Mouse (Mus musculus): Measurements from ENCODE around the gene Tarbp2. TPM values are rescaled to one million over a fixed set of nuclear protein-coding genes. Genes with fewer than 3 reads are reported as not detected.

The Tarbp2 gene
- polyA plus RNA-seq, 1 experiment from 2014 or later, result 104 TPM

DNA sequence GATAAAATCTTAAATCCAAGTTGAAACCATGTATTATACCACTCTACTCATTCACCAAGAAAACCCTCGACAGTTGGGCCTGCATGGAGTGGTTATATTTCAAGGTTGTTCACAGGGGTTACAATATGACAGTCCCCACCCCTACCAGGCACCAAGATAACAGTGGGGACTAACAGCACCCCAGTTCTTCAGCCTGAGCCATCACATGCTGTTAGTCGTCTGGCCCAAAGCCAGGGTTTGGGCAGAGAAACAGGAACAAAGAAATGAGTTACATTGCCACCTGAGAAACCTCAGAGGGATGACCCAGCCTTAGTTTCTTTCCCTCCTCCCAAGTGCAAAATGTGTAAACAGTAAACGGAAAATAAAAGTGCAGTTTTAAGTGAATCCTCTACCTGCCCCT, 18.6 kb upstream of the Tarbp2 start:
- Histone ChIP-seq H3K4me1 (replicated peaks) (no peaks in the 10 kb centered on the region), H3K27ac (replicated peaks) (no peak overlapping the region), H3K27me3 (no peaks in the 10 kb centered on the region), H3K36me3 (peaks cover 84% of the 10 kb centered on the region), H3K4me3 (no peak overlapping the region), H3K9me3 (no peaks in the 10 kb centered on the region), H3K4me2 (no peak overlapping the region), H3K9ac (no peak overlapping the region)
- no peak for ATAC-seq (ENCODE audit: low FRiP score, low read depth)
- WGBS, result 79% methylated on average over 3 of the region's 3 CpGs

DNA sequence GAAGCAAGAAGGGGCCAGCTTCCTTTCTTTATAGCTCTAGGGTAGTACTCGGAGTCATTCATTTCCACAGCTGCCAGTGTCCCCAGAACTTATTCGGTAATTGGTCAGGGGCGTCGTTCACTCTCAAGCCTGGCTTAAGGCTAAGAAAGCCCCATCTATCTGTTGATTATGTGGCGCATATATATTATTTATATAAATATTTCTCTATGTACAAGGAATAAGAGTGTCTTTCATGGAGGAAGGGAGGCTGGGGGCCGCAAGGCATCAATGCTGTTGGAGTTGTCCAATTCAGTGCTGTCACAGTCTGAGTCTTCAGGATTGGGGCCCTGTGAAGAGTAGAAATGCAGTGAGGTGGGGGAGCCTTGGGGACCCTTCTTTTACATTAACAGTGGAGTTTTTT, 18.1 kb upstream of the Tarbp2 start:
- Histone ChIP-seq H3K4me3 (no peak overlapping the region), H3K27ac (replicated peaks) (no peak overlapping the region), H3K4me2 (no peak overlapping the region), H3K9ac (no peak overlapping the region), H3K36me3 (peaks cover 85% of the 10 kb centered on the region), H3K27me3 (no peaks in the 10 kb centered on the region), H3K9me3 (no peaks in the 10 kb centered on the region), H3K4me1 (replicated peaks) (no peaks in the 10 kb centered on the region)
- WGBS, result 88% methylated on average over 6 of the region's 6 CpGs
- no peak for ATAC-seq (ENCODE audit: low FRiP score, low read depth)

DNA sequence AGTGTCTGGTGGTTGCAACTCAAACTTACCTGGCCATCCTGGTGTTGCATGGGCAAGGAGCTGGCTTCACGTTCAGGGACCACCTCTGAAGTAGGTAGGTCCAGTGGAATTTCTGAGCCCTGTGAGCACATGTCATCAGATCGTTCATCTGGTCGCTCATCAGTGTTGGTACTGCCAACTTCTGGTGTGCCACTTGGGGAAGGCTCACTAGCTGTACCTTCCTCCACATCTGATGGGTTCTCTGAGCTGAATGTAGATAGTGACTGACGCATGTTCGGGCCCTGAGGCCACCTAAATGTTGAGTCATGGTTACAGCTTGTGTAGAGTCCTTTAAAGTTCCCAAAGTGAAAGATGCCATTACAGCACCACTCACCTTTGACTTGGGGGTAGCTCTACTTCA, 17.5 kb upstream of the Tarbp2 start:
- Histone ChIP-seq H3K9ac (no peak overlapping the region), H3K4me1 (replicated peaks) (no peaks in the 10 kb centered on the region), H3K4me3 (no peak overlapping the region), H3K27me3 (no peaks in the 10 kb centered on the region), H3K27ac (replicated peaks) (no peak overlapping the region), H3K4me2 (no peak overlapping the region), H3K36me3 (peaks cover 86% of the 10 kb centered on the region), H3K9me3 (no peaks in the 10 kb centered on the region)
- 87% methylated on average over 5 of the region's 5 CpGs for WGBS
- no peak for ATAC-seq (ENCODE audit: low FRiP score, low read depth)

DNA sequence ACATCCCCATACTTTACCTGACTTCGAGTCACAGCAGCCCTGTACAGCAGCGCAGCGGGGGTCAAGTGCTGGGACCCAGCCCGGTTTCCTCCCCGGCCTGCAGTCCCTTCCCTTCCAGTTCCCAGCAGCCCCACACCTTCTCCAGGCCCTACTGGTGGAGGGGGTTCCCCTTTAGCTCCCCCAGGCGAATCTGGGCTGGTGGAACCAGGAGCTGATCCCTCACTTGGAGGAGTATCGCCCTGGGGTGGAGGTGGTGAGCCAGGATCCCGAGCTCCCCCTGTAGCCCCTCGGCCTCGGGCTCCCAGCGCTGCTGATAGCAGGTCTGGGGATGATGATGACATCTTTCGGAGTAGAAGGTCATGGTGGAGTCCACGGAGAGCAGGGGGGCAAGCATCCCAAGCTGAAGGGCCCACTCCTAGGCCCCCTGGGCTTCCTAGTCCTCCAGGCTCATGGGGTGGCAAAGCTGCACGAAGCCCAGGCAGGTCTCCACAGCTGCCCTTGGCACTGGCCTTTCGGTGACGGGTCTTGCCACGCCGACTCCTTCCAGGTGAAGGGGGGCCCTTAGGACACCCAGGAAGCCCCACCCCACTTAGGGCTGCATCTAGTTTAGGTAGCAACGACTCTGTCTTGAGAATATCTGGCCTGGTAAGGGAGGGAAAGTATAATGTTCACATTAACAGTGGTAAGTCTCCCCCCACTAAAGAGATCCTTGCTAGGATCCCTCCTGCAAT, 16.7 kb upstream of the Tarbp2 start:
- no peak overlapping the region for H3K4me2 ChIP-seq
- H3K36me3 ChIP-seq, result peaks cover 89% of the 10 kb centered on the region
- no peak overlapping the region for H3K27ac ChIP-seq (replicated peaks)
- H3K27me3 ChIP-seq, result no peaks in the 10 kb centered on the region
- no peak overlapping the region for H3K9ac ChIP-seq
- H3K4me3 ChIP-seq, result no peak overlapping the region
- ATAC-seq (ENCODE audit: low FRiP score, low read depth), result no peak
- 89% methylated on average over 19 of the region's 19 CpGs for WGBS
- no peaks in the 10 kb centered on the region for H3K4me1 ChIP-seq (replicated peaks)
- no peaks in the 10 kb centered on the region for H3K9me3 ChIP-seq

DNA sequence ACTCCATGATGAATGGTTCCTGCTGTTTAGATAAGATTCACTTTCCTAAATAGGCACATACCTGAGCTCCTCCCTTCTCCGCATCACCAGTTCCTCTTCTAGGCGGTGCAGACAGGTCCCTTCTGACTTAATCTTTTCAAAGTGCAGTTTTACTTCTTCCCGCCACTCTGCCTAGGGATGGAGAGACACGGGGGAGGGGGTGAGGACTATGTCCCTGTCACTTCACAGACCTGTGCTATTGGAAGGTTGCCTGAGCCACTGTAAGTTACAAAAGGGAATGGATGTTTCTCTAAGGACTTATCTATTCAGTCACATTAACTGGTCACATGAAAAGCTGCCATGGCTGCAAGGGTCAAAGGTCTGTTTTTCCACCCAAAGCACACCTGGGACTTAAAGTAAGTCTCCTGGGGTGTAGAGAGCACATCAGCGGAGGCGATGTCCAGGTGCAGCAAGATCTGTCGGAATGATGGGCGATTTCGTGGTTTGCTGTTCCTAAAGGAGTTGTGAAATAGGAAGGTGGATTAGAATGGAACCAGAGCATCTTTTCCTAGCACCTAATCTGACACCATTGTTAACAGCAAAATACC, 15.6 kb upstream of the Tarbp2 start:
- H3K36me3 ChIP-seq, result peaks cover 80% of the 10 kb centered on the region
- ATAC-seq (ENCODE audit: low FRiP score, low read depth), result no peak
- H3K4me1 ChIP-seq (replicated peaks), result no peaks in the 10 kb centered on the region
- H3K27me3 ChIP-seq, result no peaks in the 10 kb centered on the region
- H3K9ac ChIP-seq, result no peak overlapping the region
- no peak overlapping the region for H3K27ac ChIP-seq (replicated peaks)
- H3K4me2 ChIP-seq, result no peak overlapping the region
- 82% methylated on average over 9 of the region's 9 CpGs for WGBS
- H3K9me3 ChIP-seq, result no peaks in the 10 kb centered on the region
- H3K4me3 ChIP-seq, result no peak overlapping the region

DNA sequence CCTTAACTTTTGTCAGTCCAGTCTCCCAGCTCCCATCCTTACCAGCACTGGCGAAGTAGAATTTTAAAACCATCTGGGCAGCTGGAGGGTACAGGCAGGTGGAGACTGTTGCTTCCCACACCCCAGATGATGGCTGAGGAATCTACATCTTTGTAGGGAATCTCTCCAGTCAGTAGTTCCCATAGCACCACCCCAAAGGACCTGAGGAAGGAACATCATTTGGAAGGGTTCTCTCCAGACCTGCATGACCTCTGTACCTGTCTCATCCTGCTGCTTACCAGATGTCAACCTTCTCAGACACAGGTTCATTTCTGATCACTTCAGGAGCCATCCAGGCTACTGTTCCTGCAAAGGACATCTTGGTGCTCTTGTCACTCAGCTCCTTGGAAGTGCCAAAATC, 14.5 kb upstream of the Tarbp2 start, which contains the start of gene Gm10337:
TSS of gene Gm10337 (plus strand) at position 276 of the 400 bp plus-strand sequence.
- Histone ChIP-seq H3K9ac (no peak within 1 kb of the TSS), H3K4me3 (no peak within 1 kb of the TSS), H3K9me3 (no peaks in the 10 kb centered on the region), H3K36me3 (peaks cover 75% of the 10 kb centered on the region), H3K27ac (replicated peaks) (no peak within 1 kb of the TSS), H3K27me3 (no peaks in the 10 kb centered on the region), H3K4me1 (replicated peaks) (peaks cover 3% of the 10 kb centered on the region; the same call in 1 of the 2 replicates), H3K4me2 (no peak within 1 kb of the TSS)
- 88% methylated on average over 1 of the region's 1 CpGs for WGBS
- ATAC-seq (ENCODE audit: low FRiP score, low read depth), result no peak

DNA sequence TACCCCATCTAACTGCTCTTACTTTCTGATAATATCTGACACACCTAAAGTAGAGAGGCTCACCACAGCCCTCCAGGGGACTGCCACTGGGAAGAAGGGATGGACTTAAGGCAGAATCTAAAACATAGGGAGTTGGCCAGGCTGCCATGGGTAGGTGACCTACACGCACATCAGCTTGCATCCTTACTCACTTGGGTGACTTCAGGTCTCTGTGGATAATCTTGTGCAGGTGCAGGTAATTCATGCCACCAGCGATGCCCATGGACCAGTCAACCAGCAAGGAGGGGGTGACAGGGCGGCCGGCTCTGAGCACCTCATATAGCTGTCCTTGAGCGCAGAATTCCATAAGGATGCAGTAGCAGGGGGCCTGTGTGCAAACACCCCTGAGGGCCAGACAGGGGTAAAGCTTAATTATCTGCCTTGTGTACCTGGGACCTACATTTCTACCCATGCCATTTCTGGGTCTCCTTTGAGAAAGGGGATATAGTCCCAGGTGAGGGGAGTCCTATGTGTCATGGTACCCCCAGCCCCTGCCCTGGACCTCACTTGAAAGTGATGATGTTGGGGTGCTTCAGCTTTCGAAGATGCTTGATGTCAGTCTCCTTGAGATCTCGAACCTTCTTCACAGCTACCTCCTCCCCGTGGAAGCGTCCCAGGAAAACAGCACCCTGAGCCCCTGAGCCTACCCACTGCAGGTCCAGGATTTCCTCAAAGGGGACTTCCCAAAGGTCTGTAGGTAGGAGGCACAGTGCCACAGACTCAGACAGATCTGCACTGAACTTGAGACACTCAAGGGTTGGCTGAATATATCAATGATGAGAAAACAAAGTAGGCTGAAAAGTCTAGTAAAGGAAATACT, 13.8 kb upstream of the Tarbp2 start:
- 90% methylated on average over 9 of the region's 9 CpGs for WGBS
- H3K36me3 ChIP-seq, result peaks cover 72% of the 10 kb centered on the region
- no peaks in the 10 kb centered on the region for H3K27me3 ChIP-seq
- H3K9me3 ChIP-seq, result no peaks in the 10 kb centered on the region
- H3K4me3 ChIP-seq, result no peak overlapping the region
- no peak overlapping the region for H3K9ac ChIP-seq
- peaks cover 10% of the 10 kb centered on the region for H3K4me1 ChIP-seq (replicated peaks)
- H3K27ac ChIP-seq (replicated peaks), result no peak overlapping the region
- ATAC-seq (ENCODE audit: low FRiP score, low read depth), result no peak
- no peak overlapping the region for H3K4me2 ChIP-seq

DNA sequence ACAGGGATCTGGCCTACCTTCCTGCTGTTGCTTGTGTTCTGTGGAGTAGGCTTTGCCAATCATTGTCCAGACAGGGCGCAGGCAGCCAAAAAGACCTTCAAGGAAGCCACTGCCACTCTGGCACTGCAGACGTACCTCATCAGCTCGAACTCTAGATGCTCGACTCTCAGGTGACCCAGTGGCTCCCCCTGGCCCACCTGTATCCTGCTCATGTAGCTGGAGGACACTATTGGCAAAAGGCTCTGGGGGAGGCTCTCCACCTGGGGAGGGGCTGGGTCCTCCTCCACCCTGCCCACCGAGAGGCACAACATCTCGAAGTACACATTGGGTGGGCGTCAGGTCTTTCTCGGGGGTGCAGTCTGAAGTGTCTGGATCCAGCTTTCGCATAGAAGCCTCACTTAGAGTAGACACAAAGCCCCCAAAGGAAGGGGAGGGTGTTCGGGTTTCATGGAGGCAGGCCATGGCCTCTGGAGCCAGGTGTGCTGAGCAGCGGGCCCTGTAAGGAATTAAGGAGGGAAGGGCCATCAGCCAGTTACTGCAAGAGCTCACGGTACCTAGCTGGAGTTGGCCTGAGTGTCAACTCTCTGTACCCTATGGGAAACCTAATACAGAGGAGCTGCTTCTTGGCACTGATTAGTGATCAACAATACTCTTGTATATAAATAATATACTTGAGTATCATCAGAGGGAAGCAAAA, 12.8 kb upstream of the Tarbp2 start:
- Histone ChIP-seq H3K27ac (replicated peaks) (no peak overlapping the region), H3K9ac (no peak overlapping the region), H3K4me2 (no peak overlapping the region), H3K9me3 (no peaks in the 10 kb centered on the region), H3K27me3 (no peaks in the 10 kb centered on the region), H3K36me3 (peaks cover 61% of the 10 kb centered on the region), H3K4me3 (no peak overlapping the region), H3K4me1 (replicated peaks) (peaks cover 20% of the 10 kb centered on the region)
- WGBS, result 75% methylated on average over 12 of the region's 12 CpGs
- no peak for ATAC-seq (ENCODE audit: low FRiP score, low read depth)

DNA sequence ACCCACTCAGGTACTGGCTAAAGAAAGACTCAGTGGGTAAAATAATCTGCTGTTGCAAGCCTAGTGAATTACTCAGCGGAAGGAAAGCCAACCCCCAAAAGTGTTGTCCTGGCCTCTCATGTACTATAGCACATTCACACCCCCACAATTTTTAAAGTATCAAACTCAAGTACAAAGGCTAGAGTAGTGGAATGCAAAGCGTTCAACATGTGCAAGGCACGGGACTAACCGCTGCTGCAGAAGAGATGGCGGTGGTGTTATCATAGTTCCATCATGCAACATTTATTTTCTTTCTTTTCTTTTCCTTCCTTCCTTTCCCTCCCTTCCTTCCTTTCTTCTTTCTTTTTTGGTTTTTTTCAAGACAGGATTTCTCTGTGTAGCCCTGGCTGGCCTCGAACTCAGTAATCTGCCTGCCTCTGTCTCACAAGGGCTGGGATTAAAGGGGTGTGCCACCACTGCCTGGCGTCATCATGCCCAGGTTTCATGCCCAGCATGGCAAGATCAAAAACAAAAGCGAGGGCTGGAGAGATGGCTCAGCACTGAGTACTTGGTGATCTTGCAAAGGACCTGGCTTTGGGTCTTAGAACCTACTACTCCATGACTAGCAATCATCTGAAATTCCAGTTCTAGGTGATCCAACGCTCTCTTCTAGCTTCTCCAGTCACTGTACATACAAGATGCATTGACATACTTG, 12.1 kb upstream of the Tarbp2 start:
- no peaks in the 10 kb centered on the region for H3K27me3 ChIP-seq
- H3K4me2 ChIP-seq, result no peak overlapping the region
- H3K4me1 ChIP-seq (replicated peaks), result peaks cover 26% of the 10 kb centered on the region
- 85% methylated on average over 9 of the region's 9 CpGs for WGBS
- H3K9me3 ChIP-seq, result no peaks in the 10 kb centered on the region
- no peak for ATAC-seq (ENCODE audit: low FRiP score, low read depth)
- no peak overlapping the region for H3K4me3 ChIP-seq
- no peak overlapping the region for H3K27ac ChIP-seq (replicated peaks)
- H3K9ac ChIP-seq, result no peak overlapping the region
- H3K36me3 ChIP-seq, result peaks cover 54% of the 10 kb centered on the region

DNA sequence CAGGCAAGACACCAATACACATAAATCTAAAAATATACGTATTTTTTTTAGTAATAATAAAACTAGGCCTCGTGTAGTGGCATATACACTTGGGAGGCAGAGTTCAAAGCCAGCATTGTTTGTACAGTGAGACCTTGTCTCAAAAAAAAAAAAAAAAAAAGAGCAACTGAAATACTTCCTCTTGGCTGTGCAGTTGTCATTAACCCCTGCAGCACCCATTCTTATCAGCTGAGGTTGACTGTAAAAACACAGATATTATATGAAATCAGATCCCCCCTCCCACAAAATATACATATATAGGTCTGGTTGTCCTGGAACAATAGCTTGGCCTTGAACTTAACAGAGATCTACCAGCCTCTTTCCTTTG, 11.5 kb upstream of the Tarbp2 start:
- Histone ChIP-seq H3K27me3 (no peaks in the 10 kb centered on the region), H3K9me3 (no peaks in the 10 kb centered on the region), H3K4me1 (replicated peaks) (peaks cover 31% of the 10 kb centered on the region), H3K4me2 (no peak overlapping the region), H3K27ac (replicated peaks) (no peak overlapping the region), H3K4me3 (no peak overlapping the region), H3K9ac (no peak overlapping the region), H3K36me3 (peaks cover 49% of the 10 kb centered on the region)
- WGBS, result 60% methylated on average over 2 of the region's 2 CpGs
- ATAC-seq (ENCODE audit: low FRiP score, low read depth), result no peak

DNA sequence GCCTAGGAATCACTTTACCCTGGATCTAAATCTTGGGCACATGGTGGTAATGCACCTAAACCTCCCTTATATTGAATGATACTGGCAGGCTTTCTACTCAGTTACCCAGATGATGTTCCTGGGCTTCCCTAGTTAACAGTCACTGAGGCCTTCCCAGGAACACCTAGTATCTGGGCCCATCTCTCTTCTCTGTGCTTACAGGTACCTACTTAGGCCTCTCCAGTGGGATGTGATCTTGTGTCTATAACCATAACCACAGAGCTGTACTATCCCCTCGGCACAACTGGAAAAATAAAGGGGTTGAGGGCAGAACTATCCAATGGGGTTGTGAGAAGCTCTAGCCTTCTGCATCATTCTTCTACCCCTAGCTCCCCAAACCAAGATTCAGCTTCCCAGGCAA, 11.1 kb upstream of the Tarbp2 start:
- peaks cover 35% of the 10 kb centered on the region for H3K4me1 ChIP-seq (replicated peaks)
- H3K27ac ChIP-seq (replicated peaks), result no peak overlapping the region
- H3K9me3 ChIP-seq, result no peaks in the 10 kb centered on the region
- H3K36me3 ChIP-seq, result peaks cover 45% of the 10 kb centered on the region
- no peaks in the 10 kb centered on the region for H3K27me3 ChIP-seq
- no peak for ATAC-seq (ENCODE audit: low FRiP score, low read depth)
- H3K4me2 ChIP-seq, result no peak overlapping the region
- 94% methylated on average over 1 of the region's 1 CpGs for WGBS
- no peak overlapping the region for H3K9ac ChIP-seq
- H3K4me3 ChIP-seq, result no peak overlapping the region

All from hindbrain, embryonic 15.5 days (tissue).